Mouse (Mus musculus): ENCODE data around the gene Slc38a3.

The Slc38a3 gene

GRCm38 (mm10) chr9:107665308-107665707, 4.0 kb downstream of the Slc38a3 start:
- DNase-seq (ENCODE audit: low spot score), result no peak

GRCm38 (mm10) chr9:107663525-107663924, 5.8 kb downstream of the Slc38a3 start:
- DNase-seq (ENCODE audit: low spot score), result no peak

GRCm38 (mm10) chr9:107662342-107662741, 7.0 kb downstream of the Slc38a3 start:
- no peak for DNase-seq (ENCODE audit: low spot score)

- DNase-seq (ENCODE audit: low spot score), result no peak
Observed at GRCm38 (mm10) chr9:107660777-107661176, 8.6 kb downstream of the Slc38a3 start.

GRCm38 (mm10) chr9:107659961-107660360, 9.4 kb downstream of the Slc38a3 start:
- DNase-seq (ENCODE audit: low spot score), result no peak

- DNase-seq (ENCODE audit: low spot score), result no peak
Observed at GRCm38 (mm10) chr9:107659551-107659950, 9.8 kb downstream of the Slc38a3 start.

GRCm38 (mm10) chr9:107658096-107658495, 11.2 kb downstream of the Slc38a3 start:
- DNase-seq (ENCODE audit: low spot score), result peak; percentile 67

- DNase-seq (ENCODE audit: low spot score), result no peak
Observed at GRCm38 (mm10) chr9:107657144-107657543, 12.2 kb downstream of the Slc38a3 start.

- no peak for DNase-seq (ENCODE audit: low spot score)
Observed at GRCm38 (mm10) chr9:107654585-107654984, 14.7 kb downstream of the Slc38a3 start.

- DNase-seq (ENCODE audit: low spot score), result no peak
Observed at GRCm38 (mm10) chr9:107653474-107653873, 15.9 kb downstream of the Slc38a3 start.

GRCm38 (mm10) chr9:107650708-107651481, 18.4 kb downstream of the Slc38a3 start:
- no peak for DNase-seq (ENCODE audit: low spot score)

GRCm38 (mm10) chr9:107650225-107650624, 19.1 kb downstream of the Slc38a3 start:
- DNase-seq (ENCODE audit: low spot score), result no peak

- no peak for DNase-seq (ENCODE audit: low spot score)
Observed at GRCm38 (mm10) chr9:107648767-107649166, 20.6 kb downstream of the Slc38a3 start.

GRCm38 (mm10) chr9:107646975-107647374, 22.4 kb downstream of the Slc38a3 start:
- no peak for DNase-seq (ENCODE audit: low spot score)

- DNase-seq (ENCODE audit: low spot score), result peak; percentile 47
Observed at GRCm38 (mm10) chr9:107645577-107645976, 23.8 kb downstream of the Slc38a3 start.

GRCm38 (mm10) chr9:107645153-107645510, 24.2 kb downstream of the Slc38a3 start:
- no peak for DNase-seq (ENCODE audit: low spot score)

GRCm38 (mm10) chr9:107644495-107645152, 24.7 kb downstream of the Slc38a3 start:
- DNase-seq (ENCODE audit: low spot score), result peak; percentile 77

GRCm38 (mm10) chr9:107643544-107644214, 25.7 kb downstream of the Slc38a3 start:
- no peak for DNase-seq (ENCODE audit: low spot score)

GRCm38 (mm10) chr9:107641666-107642065, 27.7 kb downstream of the Slc38a3 start:
- no peak for DNase-seq (ENCODE audit: low spot score)

- no peak for DNase-seq (ENCODE audit: low spot score)
Observed at GRCm38 (mm10) chr9:107640257-107640772, 29.0 kb downstream of the Slc38a3 start.

- no peak for DNase-seq (ENCODE audit: low spot score)
Observed at GRCm38 (mm10) chr9:107637070-107637469, 32.3 kb downstream of the Slc38a3 start.

- peak; percentile 97 for DNase-seq (ENCODE audit: low spot score)
Observed at GRCm38 (mm10) chr9:107635279-107636028, 33.9 kb downstream of the Slc38a3 start, which contains the start of gene Gnai2. Gene Gnai2, minus strand, starts transcription at chr9:107635367.
